Mouse (Mus musculus): ENCODE results near the gene Atp8a2. TPM values are rescaled to one million over a fixed set of nuclear protein-coding genes. Genes with fewer than 3 reads are reported as not detected.

The Atp8a2 gene
- polyA plus RNA-seq, 1 experiment from 2014 or later, result 9.0 TPM

- H3K9me3 ChIP-seq (ENCODE audit: control insufficient read depth, low read length), result no peaks in the 10 kb centered on the region
- 0 out of 2 replicates have a peak, but pooled peaks cover 5% of the 10 kb centered on the region for H3K27me3 ChIP-seq (ENCODE audit: control insufficient read depth, insufficient read depth, low read length)
- ATAC-seq (ENCODE audit: insufficient read depth, low FRiP score, low TSS enrichment), result no peak
- no peak overlapping the region for H3K27ac ChIP-seq (ENCODE audit: low read depth, low read length)
- DNase-seq (ENCODE audit: low spot score), result no peak
- H3K4me1 ChIP-seq (ENCODE audit: control insufficient read depth, insufficient read depth, low read length), result no peaks in the 10 kb centered on the region
- no peak overlapping the region for H3K4me2 ChIP-seq (ENCODE audit: low read depth)
- no peak overlapping the region for H3K4me3 ChIP-seq (ENCODE audit: low read depth, low read length)
- no peak overlapping the region for H3K9ac ChIP-seq (ENCODE audit: low read length)
- WGBS, result 79% methylated on average over 6 of the region's 6 CpGs
- H3K36me3 ChIP-seq (ENCODE audit: control insufficient read depth, insufficient read depth, low read length), result no peaks in the 10 kb centered on the region
These were observed 447.0 kb downstream of the Atp8a2 start for GRCm38 (mm10) chr14:59750005-59750404.

- no peaks in the 10 kb centered on the region for H3K4me1 ChIP-seq (ENCODE audit: control insufficient read depth, insufficient read depth, low read length)
- DNase-seq (ENCODE audit: low spot score) (no peak), ATAC-seq (ENCODE audit: insufficient read depth, low FRiP score, low TSS enrichment) (no peak)
- 70% methylated on average over 4 of the region's 4 CpGs for WGBS
- H3K9ac ChIP-seq (ENCODE audit: low read length), result no peak overlapping the region
- peaks cover 14% of the 10 kb centered on the region for H3K27me3 ChIP-seq (ENCODE audit: control insufficient read depth, insufficient read depth, low read length)
- no peak overlapping the region for H3K27ac ChIP-seq (ENCODE audit: low read depth, low read length)
- H3K9me3 ChIP-seq (ENCODE audit: control insufficient read depth, low read length), result no peaks in the 10 kb centered on the region
- H3K4me3 ChIP-seq (ENCODE audit: low read depth, low read length), result no peak overlapping the region
- no peaks in the 10 kb centered on the region for H3K36me3 ChIP-seq (ENCODE audit: control insufficient read depth, insufficient read depth, low read length)
- no peak overlapping the region for H3K4me2 ChIP-seq (ENCODE audit: low read depth)
These were observed 451.3 kb downstream of the Atp8a2 start for GRCm38 (mm10) chr14:59745676-59746075.

GRCm38 (mm10) chr14:59741752-59742151 is 455.2 kb downstream of the Atp8a2 start:
- WGBS, result 84% methylated on average over 5 of the region's 5 CpGs
- Histone ChIP-seq H3K9ac (ENCODE audit: low read length) (no peak overlapping the region), H3K4me3 (ENCODE audit: low read depth, low read length) (no peak overlapping the region), H3K27ac (ENCODE audit: low read depth, low read length) (no peak overlapping the region), H3K9me3 (ENCODE audit: control insufficient read depth, low read length) (no peaks in the 10 kb centered on the region), H3K36me3 (ENCODE audit: control insufficient read depth, insufficient read depth, low read length) (no peaks in the 10 kb centered on the region), H3K4me2 (ENCODE audit: low read depth) (no peak overlapping the region), H3K27me3 (ENCODE audit: control insufficient read depth, insufficient read depth, low read length) (peaks cover 30% of the 10 kb centered on the region), H3K4me1 (ENCODE audit: control insufficient read depth, insufficient read depth, low read length) (0 out of 2 replicates have a peak, but pooled peaks cover 6% of the 10 kb centered on the region)
- no peak for DNase-seq (ENCODE audit: low spot score)
- no peak for ATAC-seq (ENCODE audit: insufficient read depth, low FRiP score, low TSS enrichment)

GRCm38 (mm10) chr14:59739446-59739845 is 457.5 kb downstream of the Atp8a2 start:
- Histone ChIP-seq H3K27ac (ENCODE audit: low read depth, low read length) (no peak overlapping the region), H3K27me3 (ENCODE audit: control insufficient read depth, insufficient read depth, low read length) (peaks cover 39% of the 10 kb centered on the region), H3K9me3 (ENCODE audit: control insufficient read depth, low read length) (no peaks in the 10 kb centered on the region), H3K4me1 (ENCODE audit: control insufficient read depth, insufficient read depth, low read length) (0 out of 2 replicates have a peak, but pooled peaks cover 7% of the 10 kb centered on the region), H3K4me3 (ENCODE audit: low read depth, low read length) (no peak overlapping the region), H3K9ac (ENCODE audit: low read length) (peak overlapping the region; percentile 4; the same call in 1 of the 2 replicates), H3K36me3 (ENCODE audit: control insufficient read depth, insufficient read depth, low read length) (no peaks in the 10 kb centered on the region), H3K4me2 (ENCODE audit: low read depth) (no peak overlapping the region)
- 49% methylated on average over 6 of the region's 6 CpGs for WGBS
- no peak for ATAC-seq (ENCODE audit: insufficient read depth, low FRiP score, low TSS enrichment)
- DNase-seq (ENCODE audit: low spot score), result no peak

- Histone ChIP-seq H3K4me1 (ENCODE audit: control insufficient read depth, insufficient read depth, low read length) (0 out of 2 replicates have a peak, but pooled peaks cover 7% of the 10 kb centered on the region), H3K9me3 (ENCODE audit: control insufficient read depth, low read length) (no peaks in the 10 kb centered on the region), H3K4me3 (ENCODE audit: low read depth, low read length) (no peak overlapping the region), H3K27me3 (ENCODE audit: control insufficient read depth, insufficient read depth, low read length) (peaks cover 41% of the 10 kb centered on the region), H3K36me3 (ENCODE audit: control insufficient read depth, insufficient read depth, low read length) (no peaks in the 10 kb centered on the region), H3K9ac (ENCODE audit: low read length) (no peak overlapping the region), H3K4me2 (ENCODE audit: low read depth) (no peak overlapping the region), H3K27ac (ENCODE audit: low read depth, low read length) (no peak overlapping the region)
- WGBS, result 68% methylated on average over 8 of the region's 8 CpGs
- ATAC-seq (ENCODE audit: insufficient read depth, low FRiP score, low TSS enrichment) (no peak), DNase-seq (ENCODE audit: low spot score) (no peak)
These were observed 459.2 kb downstream of the Atp8a2 start for GRCm38 (mm10) chr14:59737734-59738294.

- Histone ChIP-seq H3K9ac (ENCODE audit: low read length) (no peak overlapping the region), H3K36me3 (ENCODE audit: control insufficient read depth, insufficient read depth, low read length) (no peaks in the 10 kb centered on the region)
These were observed 459.9 kb downstream of the Atp8a2 start for GRCm38 (mm10) chr14:59736861-59737700.

GRCm38 (mm10) chr14:59730043-59730390 is 467.0 kb downstream of the Atp8a2 start:
- H3K4me2 ChIP-seq (ENCODE audit: low read depth), result no peak overlapping the region
- no peak overlapping the region for H3K27ac ChIP-seq (ENCODE audit: low read depth, low read length)
- H3K27me3 ChIP-seq (ENCODE audit: control insufficient read depth, insufficient read depth, low read length), result peaks cover 36% of the 10 kb centered on the region
- DNase-seq (ENCODE audit: low spot score), result no peak
- ATAC-seq (ENCODE audit: insufficient read depth, low FRiP score, low TSS enrichment), result no peak
- WGBS, result 51% methylated on average over 3 of the region's 3 CpGs
- no peaks in the 10 kb centered on the region for H3K9me3 ChIP-seq (ENCODE audit: control insufficient read depth, low read length)
- H3K4me3 ChIP-seq (ENCODE audit: low read depth, low read length), result no peak overlapping the region
- H3K9ac ChIP-seq (ENCODE audit: low read length), result no peak overlapping the region
- H3K4me1 ChIP-seq (ENCODE audit: control insufficient read depth, insufficient read depth, low read length), result no peaks in the 10 kb centered on the region
- H3K36me3 ChIP-seq (ENCODE audit: control insufficient read depth, insufficient read depth, low read length), result no peaks in the 10 kb centered on the region

More at GRCm38 (mm10) chr14:59736861-59737700, 459.9 kb downstream of the Atp8a2 start:
- ATAC-seq (ENCODE audit: insufficient read depth, low FRiP score, low TSS enrichment) (peak; percentile 85), DNase-seq (ENCODE audit: low spot score) (peak; percentile 49)
- Histone ChIP-seq H3K4me2 (ENCODE audit: low read depth) (no peak overlapping the region), H3K27ac (ENCODE audit: low read depth, low read length) (no peak overlapping the region), H3K27me3 (ENCODE audit: control insufficient read depth, insufficient read depth, low read length) (peaks cover 44% of the 10 kb centered on the region), H3K9me3 (ENCODE audit: control insufficient read depth, low read length) (no peaks in the 10 kb centered on the region), H3K4me3 (ENCODE audit: low read depth, low read length) (no peak overlapping the region), H3K4me1 (ENCODE audit: control insufficient read depth, insufficient read depth, low read length) (0 out of 2 replicates have a peak, but pooled peaks cover 7% of the 10 kb centered on the region)
- WGBS, result 13% methylated on average over 9 of the region's 9 CpGs

GRCm38 (mm10) chr14:59729298-59730042 is 467.5 kb downstream of the Atp8a2 start:
- DNase-seq (ENCODE audit: low spot score) (no peak), ATAC-seq (ENCODE audit: insufficient read depth, low FRiP score, low TSS enrichment) (no peak)
- Histone ChIP-seq H3K9ac (ENCODE audit: low read length) (no peak overlapping the region), H3K27me3 (ENCODE audit: control insufficient read depth, insufficient read depth, low read length) (peaks cover 31% of the 10 kb centered on the region), H3K27ac (ENCODE audit: low read depth, low read length) (no peak overlapping the region), H3K36me3 (ENCODE audit: control insufficient read depth, insufficient read depth, low read length) (no peaks in the 10 kb centered on the region), H3K9me3 (ENCODE audit: control insufficient read depth, low read length) (no peaks in the 10 kb centered on the region), H3K4me1 (ENCODE audit: control insufficient read depth, insufficient read depth, low read length) (no peaks in the 10 kb centered on the region), H3K4me3 (ENCODE audit: low read depth, low read length) (no peak overlapping the region), H3K4me2 (ENCODE audit: low read depth) (no peak overlapping the region)
- 57% methylated on average over 3 of the region's 3 CpGs for WGBS
